Mouse (Mus musculus) urinary bladder, adult 2 months (tissue): Measurements from ENCODE around the gene Lrp8. TPM values are rescaled to one million over a fixed set of nuclear protein-coding genes. Genes with fewer than 3 reads are reported as not detected.

ENCODE experiments used
- DNase-seq: peaks from one replicate; pipeline ENCODE4 v3.0.0; 2022; ENCODE audit warnings: low spot score
- polyA plus RNA-seq: library from polyadenylated mRNA; depleted of rRNA; stranded (reverse); fragments of >200 nt; gene quantifications from 2 replicates; pipeline ENCODE4 v1.2.3, GENCODE M21; 2012

The Lrp8 gene
- polyA plus RNA-seq, 1 experiment = 0.61 TPM

DNA sequence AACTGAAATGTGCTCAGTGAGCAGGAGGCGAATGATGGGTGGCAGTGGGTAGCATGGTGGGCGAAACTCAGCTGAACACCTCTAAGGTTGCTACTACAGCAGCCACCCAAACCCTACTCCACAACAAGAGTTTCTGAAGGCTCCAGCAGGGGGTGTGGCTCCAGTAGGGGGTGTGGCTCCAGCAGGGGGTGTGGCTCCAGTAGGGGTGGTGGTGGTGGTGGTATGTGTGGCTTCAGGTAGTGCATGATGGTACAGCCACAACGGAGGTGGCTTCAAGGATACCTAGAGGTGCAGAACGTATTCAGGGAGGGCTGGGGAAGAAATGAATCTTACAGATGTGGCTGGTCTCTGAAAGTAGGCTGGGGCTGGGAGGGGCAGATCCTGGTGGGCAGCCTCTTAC lies 5.7 kb downstream of the Lrp8 start:
- no peak for DNase-seq

- no peak for DNase-seq
These were observed 6.6 kb downstream of the Lrp8 start for GRCm38 (mm10) chr4:107808655-107809054.

DNA sequence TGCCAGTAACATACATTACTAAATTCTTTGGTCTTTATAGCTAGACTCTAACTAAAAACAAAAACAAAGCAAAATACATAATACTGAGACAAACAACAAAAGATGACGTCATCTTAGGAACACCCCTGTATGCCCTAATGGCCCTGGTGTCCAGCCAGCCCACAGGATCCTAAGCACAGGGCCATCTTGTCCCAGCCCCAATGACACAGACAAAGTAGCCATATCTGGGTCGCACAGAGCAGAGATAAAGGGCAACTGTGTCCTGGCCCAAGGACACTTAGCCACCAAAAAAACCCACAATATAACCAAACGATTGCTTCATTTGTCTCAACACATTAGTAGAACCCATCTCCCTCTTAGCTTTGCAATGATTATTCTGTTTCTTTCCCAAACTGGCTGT lies 8.9 kb downstream of the Lrp8 start:
- DNase-seq = no peak

- no peak for DNase-seq
These were observed 9.8 kb downstream of the Lrp8 start for GRCm38 (mm10) chr4:107811716-107812330.

- DNase-seq = no peak
These were observed 10.3 kb downstream of the Lrp8 start for GRCm38 (mm10) chr4:107812336-107812735.

GRCm38 (mm10) chr4:107816459-107816858 lies 14.4 kb downstream of the Lrp8 start:
- no peak for DNase-seq

- DNase-seq = no peak
These were observed 15.4 kb downstream of the Lrp8 start for GRCm38 (mm10) chr4:107817463-107817862.

- no peak for DNase-seq
These were observed 18.1 kb downstream of the Lrp8 start for GRCm38 (mm10) chr4:107819990-107820719.

DNA sequence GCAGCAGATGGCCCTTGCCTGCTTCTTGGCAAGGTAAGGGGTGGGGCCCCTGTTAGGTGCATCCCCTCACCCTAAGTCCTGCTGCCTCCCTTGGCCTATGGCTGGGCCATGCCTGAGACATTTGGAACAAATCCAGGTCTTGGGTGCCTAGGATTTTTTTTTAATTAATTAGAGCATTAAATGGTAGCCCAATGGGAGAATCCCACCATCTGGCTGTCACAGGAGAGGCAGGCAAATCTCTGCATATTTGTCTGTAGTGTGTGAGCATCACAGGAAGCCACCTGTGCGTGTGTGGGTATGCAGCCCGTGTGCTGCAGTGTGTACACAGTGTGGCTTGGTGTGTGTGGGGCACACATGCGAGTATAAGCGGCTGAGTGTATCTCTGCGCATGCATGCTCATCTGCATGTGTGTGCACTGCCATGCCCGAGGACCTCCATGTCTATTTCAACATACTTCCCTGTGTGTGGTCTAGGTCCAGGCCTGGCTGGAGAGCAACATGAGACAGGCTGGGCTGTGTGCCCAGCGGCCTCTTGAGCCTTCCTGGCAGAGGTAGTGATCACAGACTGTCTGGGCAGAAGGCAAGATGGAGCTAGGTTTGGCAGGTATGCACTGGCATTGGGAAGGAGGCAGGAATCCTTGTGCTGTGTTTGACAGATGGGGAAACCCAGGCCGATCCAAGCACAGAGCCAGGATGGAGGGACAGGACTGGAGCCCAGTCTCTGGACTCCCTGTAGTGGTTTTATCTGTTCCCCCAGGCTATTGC lies 19.0 kb downstream of the Lrp8 start:
- no peak for DNase-seq

- DNase-seq = no peak
These were observed 20.9 kb downstream of the Lrp8 start for GRCm38 (mm10) chr4:107822936-107823411.

GRCm38 (mm10) chr4:107823511-107823910 lies 21.4 kb downstream of the Lrp8 start:
- DNase-seq = no peak

DNA sequence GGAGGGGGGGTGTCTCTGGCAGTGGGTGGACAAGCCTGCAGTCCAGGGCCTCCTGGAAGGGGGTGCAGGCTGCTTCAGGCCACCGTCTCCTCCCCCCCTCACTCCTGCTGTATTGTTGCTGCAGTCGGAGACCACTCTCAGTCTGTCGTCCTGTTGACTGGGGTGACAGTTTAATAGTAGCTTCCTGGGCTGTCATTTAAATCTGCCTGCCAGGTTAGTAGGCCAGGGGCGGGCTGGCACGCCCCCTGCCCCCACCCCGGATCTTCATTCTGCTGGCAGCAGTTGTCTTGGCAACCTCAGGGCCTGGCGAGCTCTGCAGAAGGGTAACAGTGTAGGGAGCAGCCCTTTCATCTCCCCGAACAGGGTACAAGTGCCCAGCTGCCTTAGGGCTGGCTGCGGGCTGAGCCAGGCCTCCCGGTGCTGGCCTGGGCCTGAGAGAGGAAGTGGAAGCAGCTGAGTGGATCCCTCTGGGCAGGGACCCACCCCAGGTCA lies 26.7 kb downstream of the Lrp8 start:
- no peak for DNase-seq

DNA sequence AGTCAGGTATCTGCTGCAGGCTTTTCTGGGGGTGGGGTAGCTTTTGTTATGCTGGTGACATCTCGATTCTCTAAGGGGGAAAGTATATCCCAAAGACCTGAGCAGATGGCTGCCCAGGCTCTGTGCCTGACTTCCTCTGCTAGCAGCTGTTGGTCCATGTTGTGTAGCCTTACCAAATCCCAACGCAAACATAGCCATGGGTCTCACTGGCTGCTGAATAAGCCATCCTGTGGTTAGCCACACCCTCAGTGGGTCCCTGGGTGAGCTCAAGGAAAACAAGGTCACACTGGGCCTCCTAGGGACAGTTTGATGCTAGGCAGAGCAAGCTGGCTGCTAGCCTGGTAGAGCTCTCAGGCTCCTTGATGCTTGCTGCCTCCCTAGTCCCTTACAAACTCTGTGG lies 27.6 kb downstream of the Lrp8 start:
- no peak for DNase-seq

DNA sequence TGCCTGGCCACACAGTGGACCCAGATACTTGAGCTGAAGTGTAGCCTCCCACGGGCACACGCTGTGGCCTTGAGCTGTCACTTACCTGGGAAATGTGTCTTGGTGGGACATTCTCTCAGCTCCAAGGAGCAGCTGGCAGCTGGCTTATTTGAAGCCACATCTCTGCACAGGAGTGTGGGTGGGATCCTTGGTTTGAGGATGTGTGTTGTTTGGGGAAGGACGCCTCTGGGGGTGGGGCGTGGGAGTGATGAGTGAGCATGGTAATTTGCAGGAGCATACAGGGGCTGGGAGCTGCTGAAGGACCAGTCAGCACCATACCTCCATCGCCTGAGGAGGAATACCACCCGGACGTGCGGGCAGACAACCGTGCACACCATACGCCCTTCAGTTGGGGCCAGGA lies 28.1 kb downstream of the Lrp8 start:
- no peak for DNase-seq

DNA sequence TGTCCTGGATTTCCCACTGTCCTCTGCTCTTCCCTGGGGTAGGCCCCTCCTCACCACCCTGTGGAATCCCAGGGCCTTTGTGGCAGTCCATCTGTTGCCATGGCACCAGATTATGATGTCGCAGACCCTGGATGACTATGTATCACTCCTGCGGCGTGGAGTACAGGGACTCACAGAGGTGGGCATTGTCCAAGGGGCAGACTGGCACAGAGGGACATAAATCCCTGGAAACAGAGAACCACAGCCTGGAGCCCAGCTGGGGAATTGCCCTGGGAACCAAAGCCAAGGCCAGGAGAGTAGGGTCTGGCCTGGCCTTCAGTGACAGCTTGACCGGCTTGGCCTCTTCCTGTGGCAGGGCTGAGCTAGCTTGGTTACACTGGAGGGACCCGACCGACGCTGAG lies 28.8 kb downstream of the Lrp8 start:
- DNase-seq = no peak

GRCm38 (mm10) chr4:107831678-107832077 lies 29.6 kb downstream of the Lrp8 start:
- DNase-seq = no peak

- no peak for DNase-seq
These were observed 31.5 kb downstream of the Lrp8 start for GRCm38 (mm10) chr4:107833525-107833924.

GRCm38 (mm10) chr4:107834643-107835314 lies 32.7 kb downstream of the Lrp8 start:
- DNase-seq = no peak

GRCm38 (mm10) chr4:107835508-107835909 lies 33.4 kb downstream of the Lrp8 start:
- no peak for DNase-seq

DNA sequence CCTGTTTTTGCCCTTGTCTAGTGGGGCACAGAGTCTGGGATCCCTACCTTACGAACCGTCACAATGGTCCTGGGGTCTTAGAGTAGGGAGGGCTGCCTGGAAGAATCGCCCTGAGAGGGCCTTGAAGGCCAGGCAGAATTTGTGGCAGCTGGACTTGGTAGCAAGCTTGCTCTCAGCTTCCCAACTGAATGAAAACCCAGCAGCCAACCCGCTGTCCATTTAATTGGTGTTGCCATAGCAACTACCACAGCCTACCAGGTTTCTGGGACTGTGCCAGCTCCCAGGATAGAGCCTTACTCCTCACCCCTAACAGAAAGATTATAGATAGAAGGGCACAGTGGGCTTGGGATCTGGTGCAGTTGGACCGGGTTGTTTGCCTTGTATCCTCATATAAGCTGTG lies 34.7 kb downstream of the Lrp8 start:
- no peak for DNase-seq

DNA sequence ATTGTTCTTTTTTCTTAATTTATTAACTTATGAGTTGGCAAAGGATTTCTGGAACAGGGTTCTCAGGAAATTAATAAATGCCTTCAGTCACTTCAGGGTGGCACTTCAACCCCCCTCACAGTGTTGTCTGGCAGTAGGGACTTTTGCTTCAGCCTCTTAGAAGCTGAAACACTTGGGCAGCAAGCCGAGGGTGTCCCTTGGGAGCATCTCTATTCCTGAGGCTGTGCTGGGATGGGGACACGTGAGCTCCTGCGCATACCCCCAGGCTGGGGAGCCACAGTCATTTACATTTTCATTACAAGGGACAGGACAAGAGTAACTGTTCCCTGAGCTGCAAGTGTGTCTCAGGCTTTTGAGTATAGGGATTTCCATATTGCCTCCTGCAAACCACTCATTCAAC lies 35.8 kb downstream of the Lrp8 start:
- DNase-seq = no peak

DNA sequence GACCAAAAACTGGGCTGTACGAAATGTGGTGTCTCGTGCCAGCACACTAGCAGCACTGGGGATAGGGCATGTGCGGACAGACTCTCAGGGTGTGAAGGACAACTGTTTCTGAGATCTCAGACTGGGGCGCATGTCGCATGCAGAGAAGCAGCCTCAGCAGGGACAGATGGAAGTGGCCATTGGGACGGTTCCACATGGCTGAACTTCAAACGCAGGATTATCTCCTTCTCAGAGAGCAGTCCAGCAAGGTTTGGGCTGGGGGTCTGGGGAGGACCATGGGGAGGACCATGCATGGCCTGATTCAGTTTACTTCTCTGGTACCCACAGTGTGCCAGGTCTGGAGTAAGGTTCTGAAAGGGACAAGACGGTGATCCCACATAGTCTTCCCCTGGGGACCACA lies 41.6 kb downstream of the Lrp8 start:
- no peak for DNase-seq
